Mouse (Mus musculus) forebrain, embryonic 15.5 days (tissue): ENCODE results near the gene Il22ra2. TPM values are rescaled to one million over a fixed set of nuclear protein-coding genes. Genes with fewer than 3 reads are reported as not detected.
"Not testable (repeated sequence)": the region's sequence is repeated elsewhere in the genome, so short reads cannot be mapped to it uniquely, and the experiment has no call there.

Experiments used
- ATAC-seq: fragments of 200-750 bp; cut with Nextera tagmentation; replicated peaks from 2 replicates; pipeline ENCODE4 v1.8.0; 2017; ENCODE audit warnings: mild to moderate bottlenecking, moderate TSS enrichment, moderate library complexity
- H3K27ac ChIP-seq: fragments of 300-500 bp; sonication (generic); replicated peaks from 2 replicates; pipeline ENCODE4 v1.5.1; 2015; ENCODE audit warnings: mild to moderate bottlenecking, inconsistent platforms
- H3K27me3 ChIP-seq: fragments of 300-500 bp; sonication (generic); 2 replicates; pipeline ENCODE4 v1.6.1; 2015; ENCODE audit warnings: inconsistent platforms
- H3K36me3 ChIP-seq: fragments of 300-500 bp; sonication (generic); 2 replicates; pipeline ENCODE4 v1.6.1; 2015; ENCODE audit warnings: mild to moderate bottlenecking, inconsistent platforms
- H3K4me1 ChIP-seq: fragments of 300-500 bp; sonication (generic); 2 replicates; pipeline ENCODE4 v1.6.1; 2015; ENCODE audit warnings: inconsistent platforms
- H3K4me2 ChIP-seq: fragments of 300-500 bp; sonication (generic); replicated peaks from 2 replicates; pipeline ENCODE4 v1.6.1; 2015; ENCODE audit warnings: mild to moderate bottlenecking, inconsistent platforms
- H3K4me3 ChIP-seq: fragments of 300-500 bp; sonication (generic); 2 replicates; pipeline ENCODE4 v1.5.1; 2015; ENCODE audit warnings: mild to moderate bottlenecking, inconsistent platforms
- H3K9ac ChIP-seq: fragments of 300-500 bp; sonication (generic); replicated peaks from 2 replicates; pipeline ENCODE4 v1.6.1; 2015; ENCODE audit warnings: mild to moderate bottlenecking, inconsistent platforms
- H3K9me3 ChIP-seq: fragments of 300-500 bp; sonication (generic); 2 replicates; pipeline ENCODE4 v1.6.1; 2016; ENCODE audit warnings: inconsistent platforms
- WGBS: fragments of 180-500 bp; shearing (Covaris S2); methylation state at CpG from one replicate; pipeline ENCODE4 v1.1.7; 2015; ENCODE audit warnings: mixed read lengths; 5-methylcytosine and 5-hydroxymethylcytosine counted together
- polyA plus RNA-seq: library from polyadenylated mRNA; unstranded; fragments of >200 nt; fragmentation: Nextera tagmentation; extraction: Ambion mirVana; gene quantifications from 2 replicates; pipeline ENCODE4 v1.2.1, GENCODE M21; 2015

The Il22ra2 gene
- polyA plus RNA-seq, 1 experiment from 2014 or later = not detected

GRCm38 (mm10) chr10:19591286-19591640, 30.5 kb upstream of the Il22ra2 start:
- ATAC-seq = no peak
- Histone ChIP-seq H3K9me3 (no peaks in the 10 kb centered on the region), H3K27me3 (no peaks in the 10 kb centered on the region), H3K4me2 (peak overlapping the region; percentile 91), H3K4me3 (peak overlapping the region; percentile 77), H3K9ac (no peak overlapping the region), H3K36me3 (no peaks in the 10 kb centered on the region), H3K4me1 (peaks cover 10% of the 10 kb centered on the region), H3K27ac (no peak overlapping the region)
- WGBS = 41% methylated on average over 6 of the region's 6 CpGs

GRCm38 (mm10) chr10:19591641-19592441, 30.0 kb upstream of the Il22ra2 start, which contains the start of gene Ifngr1:
Gene Ifngr1, plus strand, starts transcription at chr10:19591949.
- Histone ChIP-seq H3K4me1 (peaks cover 10% of the 10 kb centered on the region), H3K9ac (peak within 1 kb of the TSS; percentile 76), H3K4me3 (peak within 1 kb of the TSS; percentile 77), H3K9me3 (no peaks in the 10 kb centered on the region), H3K27ac (0 out of 2 replicates have a peak within 1 kb of the TSS, but pooled peaks have one; percentile 24), H3K4me2 (peak within 1 kb of the TSS; percentile 91), H3K27me3 (no peaks in the 10 kb centered on the region), H3K36me3 (no peaks in the 10 kb centered on the region)
- under 1% methylated on average over 52 of the region's 52 CpGs for WGBS
- ATAC-seq = peak; percentile 99

DNA sequence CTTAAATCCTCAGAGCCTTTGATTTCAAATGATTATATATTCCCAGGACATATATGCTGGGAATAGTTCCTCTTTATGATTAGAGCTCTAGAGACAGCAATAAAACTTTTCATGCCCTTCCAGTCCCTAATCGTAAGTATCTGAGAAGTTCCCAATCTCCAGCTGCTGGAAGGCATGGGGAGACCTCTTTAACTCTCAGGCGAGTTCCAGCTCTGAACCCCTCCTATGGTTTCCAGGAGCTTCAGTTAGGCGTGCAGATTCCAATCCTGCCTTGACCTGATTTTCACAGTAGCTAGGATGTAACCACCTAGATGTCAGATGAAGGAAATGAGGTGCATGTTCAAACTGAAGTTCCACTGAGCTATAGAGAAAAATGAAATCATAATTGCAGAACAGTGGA, 29.2 kb upstream of the Il22ra2 start:
- ATAC-seq = no peak
- peak overlapping the region; percentile 77 for H3K4me3 ChIP-seq
- H3K4me2 ChIP-seq = peak overlapping the region; percentile 91
- H3K27ac ChIP-seq = no peak overlapping the region
- H3K4me1 ChIP-seq = peaks cover 10% of the 10 kb centered on the region
- no peaks in the 10 kb centered on the region for H3K27me3 ChIP-seq
- 6% methylated on average over 3 of the region's 3 CpGs for WGBS
- no peaks in the 10 kb centered on the region for H3K36me3 ChIP-seq
- H3K9me3 ChIP-seq = no peaks in the 10 kb centered on the region
- peak overlapping the region; percentile 76 for H3K9ac ChIP-seq

GRCm38 (mm10) chr10:19593296-19593695, 28.5 kb upstream of the Il22ra2 start:
- Histone ChIP-seq H3K36me3 (no peaks in the 10 kb centered on the region), H3K4me1 (peaks cover 10% of the 10 kb centered on the region), H3K9ac (no peak overlapping the region), H3K9me3 (no peaks in the 10 kb centered on the region), H3K4me2 (no peak overlapping the region), H3K4me3 (no peak overlapping the region), H3K27me3 (no peaks in the 10 kb centered on the region), H3K27ac (no peak overlapping the region)
- WGBS = 83% methylated on average over 3 of the region's 3 CpGs
- ATAC-seq = no peak

- H3K27me3 ChIP-seq = no peaks in the 10 kb centered on the region
- ATAC-seq = no peak
Measured at GRCm38 (mm10) chr10:19594201-19594905, 27.4 kb upstream of the Il22ra2 start.

DNA sequence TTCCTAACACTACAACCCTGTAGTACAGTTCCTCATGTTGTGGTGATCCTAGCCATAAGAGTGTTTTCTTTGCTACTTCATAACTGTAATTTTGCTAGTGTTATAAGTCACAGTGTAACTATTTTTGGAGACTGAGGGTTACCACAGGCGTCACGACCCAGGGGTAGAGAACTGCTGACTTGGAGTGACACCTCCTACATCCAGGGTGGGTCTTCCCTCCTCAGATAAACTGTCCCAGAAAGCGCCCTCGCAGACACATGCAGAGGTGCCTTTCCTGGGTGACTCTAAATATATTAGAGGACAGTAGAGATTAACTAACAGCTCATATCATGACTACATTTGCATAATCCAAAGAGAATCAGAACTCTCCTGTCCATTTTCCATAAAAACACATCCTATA, 24.9 kb upstream of the Il22ra2 start:
- Histone ChIP-seq H3K4me1 (peaks cover 10% of the 10 kb centered on the region), H3K4me2 (no peak overlapping the region), H3K4me3 (no peak overlapping the region), H3K9ac (no peak overlapping the region), H3K9me3 (no peaks in the 10 kb centered on the region), H3K27me3 (no peaks in the 10 kb centered on the region), H3K36me3 (no peaks in the 10 kb centered on the region), H3K27ac (no peak overlapping the region)
- ATAC-seq = no peak
- 90% methylated on average over 4 of the region's 4 CpGs for WGBS

More at GRCm38 (mm10) chr10:19594201-19594905, 27.4 kb upstream of the Il22ra2 start:
- Histone ChIP-seq H3K36me3 (no peaks in the 10 kb centered on the region), H3K27ac (no peak overlapping the region), H3K4me1 (peaks cover 10% of the 10 kb centered on the region), H3K9ac (no peak overlapping the region), H3K9me3 (no peaks in the 10 kb centered on the region), H3K4me3 (no peak overlapping the region), H3K4me2 (no peak overlapping the region)
- 85% methylated on average over 3 of the region's 3 CpGs for WGBS

GRCm38 (mm10) chr10:19598091-19598490, 23.7 kb upstream of the Il22ra2 start:
- WGBS = 88% methylated on average over 11 of the region's 11 CpGs
- no peak for ATAC-seq

DNA sequence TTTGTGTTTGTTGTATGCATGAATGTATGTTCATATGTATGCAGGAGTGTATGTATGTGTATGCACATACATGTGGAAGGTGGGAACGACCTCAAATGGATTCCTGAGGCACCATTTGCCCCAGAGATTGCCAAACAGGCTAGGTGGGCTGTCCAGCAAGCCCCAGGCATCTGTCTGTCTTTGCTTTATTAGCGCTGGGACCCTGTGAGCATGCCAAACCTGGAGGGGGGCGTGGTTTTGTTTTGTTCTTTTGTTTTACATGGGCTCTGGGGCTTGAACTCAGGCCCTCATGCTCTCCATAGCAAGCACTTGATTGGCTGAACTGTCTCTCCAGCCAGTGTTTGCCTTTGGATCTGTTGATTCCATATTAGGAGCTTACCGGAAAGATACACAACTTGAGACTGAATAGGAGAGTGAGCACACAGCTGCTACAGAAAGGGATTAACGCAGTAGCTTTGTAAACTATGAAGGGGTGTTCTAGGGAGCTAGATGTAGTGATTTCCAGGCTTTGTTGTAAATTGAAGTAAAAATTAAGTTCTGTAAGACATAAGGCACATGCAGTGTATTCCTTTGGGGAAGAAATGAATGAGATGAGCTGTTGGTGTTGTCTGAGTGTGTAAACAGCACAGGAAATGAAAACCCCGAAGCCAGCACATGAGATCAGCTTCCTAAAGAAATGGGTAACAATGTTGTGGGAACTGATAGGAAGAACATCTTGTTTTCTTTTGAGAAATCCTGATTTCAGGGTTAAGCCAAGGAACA, 22.3 kb upstream of the Il22ra2 start:
- H3K27ac ChIP-seq = no peak overlapping the region
- ATAC-seq = 0 out of 2 replicates have a peak, but pooled peaks have one; percentile 33
- WGBS = 44% methylated on average over 6 of the region's 6 CpGs

More at GRCm38 (mm10) chr10:19598091-19598490, 23.7 kb upstream of the Il22ra2 start:
- Histone ChIP-seq H3K4me1 (no peaks in the 10 kb centered on the region), H3K9ac (no peak overlapping the region), H3K36me3 (no peaks in the 10 kb centered on the region), H3K27me3 (no peaks in the 10 kb centered on the region), H3K4me3 (no peak overlapping the region), H3K9me3 (no peaks in the 10 kb centered on the region), H3K27ac (no peak overlapping the region), H3K4me2 (no peak overlapping the region)

GRCm38 (mm10) chr10:19600093-19600420, 21.7 kb upstream of the Il22ra2 start:
- Histone ChIP-seq H3K4me2 (no peak overlapping the region), H3K4me1 (no peaks in the 10 kb centered on the region), H3K4me3 (no peak overlapping the region), H3K36me3 (no peaks in the 10 kb centered on the region), H3K27me3 (no peaks in the 10 kb centered on the region), H3K9me3 (no peaks in the 10 kb centered on the region), H3K9ac (no peak overlapping the region), H3K27ac (no peak overlapping the region)
- WGBS = 33% methylated on average over 3 of the region's 3 CpGs
- ATAC-seq = no peak

More for the DNA sequence above, 22.3 kb upstream of the Il22ra2 start:
- no peaks in the 10 kb centered on the region for H3K9me3 ChIP-seq
- H3K9ac ChIP-seq = no peak overlapping the region
- H3K27me3 ChIP-seq = no peaks in the 10 kb centered on the region
- no peak overlapping the region for H3K4me3 ChIP-seq
- H3K4me1 ChIP-seq = no peaks in the 10 kb centered on the region
- H3K4me2 ChIP-seq = no peak overlapping the region
- H3K36me3 ChIP-seq = no peaks in the 10 kb centered on the region

DNA sequence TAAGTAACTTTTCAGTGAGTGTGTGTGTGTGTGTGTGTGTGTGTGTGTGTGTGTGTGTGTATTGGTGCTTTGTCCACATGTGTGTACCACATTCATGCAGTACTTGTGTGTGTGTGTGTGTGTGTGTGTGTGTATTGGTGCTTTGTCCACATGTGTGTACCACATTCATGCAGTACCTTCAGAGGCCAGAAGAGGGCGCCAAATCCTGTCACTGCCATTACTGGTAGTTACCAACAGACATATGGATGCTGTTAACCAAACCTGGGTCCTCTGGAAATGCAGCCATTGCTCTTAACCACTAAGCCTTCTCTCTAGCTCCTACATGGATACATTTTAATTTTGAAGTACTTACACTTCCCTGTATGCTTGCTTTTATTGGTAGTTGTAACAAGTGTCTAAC, 20.3 kb upstream of the Il22ra2 start:
- ATAC-seq, H3K27me3 ChIP-seq, H3K9me3 ChIP-seq, H3K9ac ChIP-seq, H3K4me2 ChIP-seq, H3K27ac ChIP-seq, H3K4me1 ChIP-seq, H3K36me3 ChIP-seq, H3K4me3 ChIP-seq: not testable (repeated sequence)
- WGBS = 18% methylated on average over 1 of the region's 1 CpGs

- Histone ChIP-seq H3K4me2 (no peak overlapping the region), H3K4me1 (no peaks in the 10 kb centered on the region), H3K9me3 (no peaks in the 10 kb centered on the region), H3K27ac (no peak overlapping the region), H3K27me3 (no peaks in the 10 kb centered on the region), H3K4me3 (no peak overlapping the region), H3K36me3 (no peaks in the 10 kb centered on the region), H3K9ac (no peak overlapping the region)
- ATAC-seq = no peak
- 88% methylated on average over 6 of the region's 6 CpGs for WGBS
Measured at GRCm38 (mm10) chr10:19603231-19603630, 18.6 kb upstream of the Il22ra2 start.

GRCm38 (mm10) chr10:19609125-19609524, 12.7 kb upstream of the Il22ra2 start:
- WGBS = 58% methylated on average over 14 of the region's 14 CpGs
- no peak overlapping the region for H3K4me2 ChIP-seq
- no peaks in the 10 kb centered on the region for H3K4me1 ChIP-seq
- no peak overlapping the region for H3K27ac ChIP-seq
- H3K36me3 ChIP-seq = no peaks in the 10 kb centered on the region
- no peak for ATAC-seq
- no peaks in the 10 kb centered on the region for H3K27me3 ChIP-seq
- no peak overlapping the region for H3K4me3 ChIP-seq
- H3K9ac ChIP-seq = no peak overlapping the region
- H3K9me3 ChIP-seq = no peaks in the 10 kb centered on the region
